Mouse (Mus musculus) C2C12 (cell line): ENCODE data around the gene Cavin1. TPM values are rescaled to one million over a fixed set of nuclear protein-coding genes. Genes with fewer than 3 reads are reported as not detected.

ENCODE experiments used
- H3K27me3 ChIP-seq: one replicate; pipeline ENCODE4 v1.6.1; 2011; ENCODE audit not compliant: control insufficient read depth, insufficient read depth, insufficient read length
- H3K36me3 ChIP-seq: one replicate; pipeline ENCODE4 v1.6.1; 2011; ENCODE audit not compliant: control insufficient read depth, insufficient read depth
- H3K4me3 ChIP-seq: one replicate; pipeline ENCODE4 v1.5.1; 2011; ENCODE audit warnings: mild to moderate bottlenecking, control low read depth; ENCODE audit not compliant: poor library complexity, insufficient read depth, severe bottlenecking
- H3K79me2 ChIP-seq: one replicate; pipeline ENCODE4 v1.6.1; 2011; ENCODE audit not compliant: control insufficient read depth, insufficient read depth
- H3K79me3 ChIP-seq: one replicate; pipeline ENCODE4 v1.6.1; 2011; ENCODE audit warnings: low read depth, control low read depth
- H3ac ChIP-seq: one replicate; pipeline ENCODE3; 2011; ENCODE audit warnings: low read depth; ENCODE audit not compliant: control insufficient read depth, insufficient read length
- CEBPB ChIP-seq: IDR thresholded peaks from one replicate; pipeline ENCODE4 v1.6.1; 2011; ENCODE audit warnings: low read depth, mild to moderate bottlenecking, control low read depth, moderate library complexity
- CTCF ChIP-seq: IDR thresholded peaks from one replicate; pipeline ENCODE4 v1.5.1; 2011; ENCODE audit not compliant: control insufficient read depth, insufficient read depth, insufficient read length
- FOSL1 ChIP-seq: IDR thresholded peaks from one replicate; pipeline ENCODE4 v1.8.0; 2011; ENCODE audit warnings: mild to moderate bottlenecking, low read length; ENCODE audit not compliant: poor library complexity, insufficient read depth, severe bottlenecking
- MAX ChIP-seq: IDR thresholded peaks from one replicate; pipeline ENCODE4 v1.6.1; 2011; ENCODE audit warnings: mild to moderate bottlenecking, control low read depth
- MYOD1 ChIP-seq: IDR thresholded peaks from one replicate; pipeline ENCODE4 v1.6.1; 2011; ENCODE audit warnings: low read depth; ENCODE audit not compliant: control insufficient read depth, insufficient read length
- MYOG ChIP-seq: IDR thresholded peaks from one replicate; pipeline ENCODE4 v1.6.1; 2011; ENCODE audit not compliant: control insufficient read depth, insufficient read length; ENCODE audit errors: extremely low read depth
- USF1 ChIP-seq: IDR thresholded peaks from one replicate; pipeline ENCODE4 v1.6.1; 2011; ENCODE audit warnings: low read depth, mild to moderate bottlenecking, control low read depth, moderate library complexity
- long read RNA-seq, 2 experiments: library from polyadenylated mRNA; unstranded; transcript quantifications; one replicate each; pipeline ENCODE4 v2.0.0; 2019 to 2020
- polyA plus RNA-seq: library from polyadenylated mRNA; unstranded; fragments of >200 nt; fragmentation: generic; extraction: Trizol; gene quantifications from one replicate; pipeline ENCODE4 v1.2.1, GENCODE M21; 2012; ENCODE audit warnings: missing spikeins

The Cavin1 gene
- polyA plus RNA-seq = 418 TPM
- long read RNA-seq, experiment 1, transcript Cavin1-201 (2 exons, 3,491 nt) = major isoform, 21 of 484 reads
- long read RNA-seq, experiment 1, partial matches to known transcripts = 0 of 484 reads
- long read RNA-seq, experiment 1, other reads (novel, unspliced or antisense) = 463 of 484 reads
- long read RNA-seq, experiment 2, transcript Cavin1-202 (2 exons, 658 nt) = minor isoform, 7 of 530 reads
- long read RNA-seq, experiment 2, transcript Cavin1-201 (2 exons, 3,491 nt) = major isoform, 429 of 530 reads
- long read RNA-seq, experiment 2, partial matches to known transcripts = 0 of 530 reads
- long read RNA-seq, experiment 2, other reads (novel, unspliced or antisense) = 94 of 530 reads

- Histone ChIP-seq H3ac (peak within 1 kb of the TSS; percentile 96), H3K36me3 (peaks cover 31% of the 10 kb centered on the region), H3K79me3 (peaks cover 47% of the 10 kb centered on the region), H3K79me2 (peaks cover 66% of the 10 kb centered on the region), H3K4me3 (peak within 1 kb of the TSS; percentile 96), H3K27me3 (no peaks in the 10 kb centered on the region)
- no peak for TF ChIP-seq CEBPB
- TF ChIP-seq FOSL1 = no peak
- TF ChIP-seq CTCF = no peak
- TF ChIP-seq USF1 = no peak
- TF ChIP-seq MYOG = no peak
- no peak for TF ChIP-seq MAX
- no peak for TF ChIP-seq MYOD1
These were observed at the start of gene Cavin1 for GRCm38 (mm10) chr11:100970557-100970937. Cavin1 (minus strand) TSS chr11:100970887.

- TF ChIP-seq MAX (no peak), MYOG (no peak), FOSL1 (no peak), MYOD1 (no peak), USF1 (no peak), CTCF (no peak), CEBPB (no peak)
- Histone ChIP-seq H3K27me3 (no peaks in the 10 kb centered on the region), H3K36me3 (peaks cover 10% of the 10 kb centered on the region), H3K79me3 (no peaks in the 10 kb centered on the region), H3ac (no peak overlapping the region), H3K4me3 (no peak overlapping the region), H3K79me2 (peaks cover 12% of the 10 kb centered on the region)
These were observed 41.0 kb upstream of the Cavin1 start for GRCm38 (mm10) chr11:101011641-101012040.

DNA sequence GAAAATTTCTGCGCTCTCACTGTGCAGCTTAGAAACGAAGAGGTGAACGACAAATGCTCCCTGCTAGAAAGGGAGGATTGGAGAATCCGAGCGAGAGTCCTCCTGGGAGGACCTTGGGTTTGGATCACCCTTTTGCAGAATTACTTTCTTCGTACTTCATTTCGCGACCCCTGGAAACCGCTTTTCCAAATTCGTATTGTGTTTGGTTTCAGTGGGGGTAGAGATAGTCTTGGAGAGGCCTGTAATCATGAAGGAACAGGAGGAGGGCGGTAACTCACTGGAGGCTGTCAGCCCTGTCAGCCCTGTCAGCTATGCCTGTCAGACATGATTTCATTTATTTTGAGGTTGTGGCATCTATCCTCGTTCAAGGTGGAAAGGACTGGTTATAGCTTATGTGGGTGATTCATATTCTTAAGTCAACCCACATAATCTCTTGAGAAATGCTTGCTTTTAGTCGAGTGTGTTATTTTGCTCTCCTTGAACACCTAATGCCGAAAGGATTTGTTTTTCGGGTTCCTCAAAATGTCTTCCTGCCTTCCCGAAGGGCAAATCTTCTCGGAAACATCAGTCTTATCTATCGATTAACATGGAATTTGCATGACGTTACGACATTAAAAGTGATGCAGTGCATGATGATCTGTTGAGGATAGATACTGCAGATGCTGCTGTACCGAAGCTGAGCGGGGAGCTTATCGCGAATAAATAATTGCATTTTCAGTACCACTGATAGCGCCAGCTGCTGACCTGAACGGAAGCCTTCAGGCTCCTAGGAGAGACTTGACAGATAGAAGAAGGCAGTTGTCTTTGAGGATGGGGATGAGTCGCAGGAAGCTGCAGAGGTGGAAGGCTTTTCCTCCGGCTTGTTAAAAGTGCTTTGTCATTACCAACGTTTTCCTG is 39.4 kb upstream of the Cavin1 start:
- Histone ChIP-seq H3K79me3 (no peaks in the 10 kb centered on the region), H3K36me3 (peaks cover 10% of the 10 kb centered on the region), H3K27me3 (no peaks in the 10 kb centered on the region), H3K79me2 (peaks cover 12% of the 10 kb centered on the region), H3K4me3 (peak overlapping the region; percentile 58), H3ac (peak overlapping the region; percentile 19)
- TF ChIP-seq MYOD1 = no peak
- TF ChIP-seq USF1 = no peak
- TF ChIP-seq CTCF = no peak
- TF ChIP-seq MAX = no peak
- no peak for TF ChIP-seq CEBPB
- no peak for TF ChIP-seq FOSL1
- TF ChIP-seq MYOG = no peak

GRCm38 (mm10) chr11:101009046-101009887 is 38.6 kb upstream of the Cavin1 start, which contains the start of gene Atp6v0a1:
Atp6v0a1 (plus strand) TSS chr11:101009452.
- peak within 1 kb of the TSS; percentile 58 for H3K4me3 ChIP-seq
- peaks cover 9% of the 10 kb centered on the region for H3K36me3 ChIP-seq
- no peaks in the 10 kb centered on the region for H3K79me3 ChIP-seq
- H3K79me2 ChIP-seq = peaks cover 12% of the 10 kb centered on the region
- H3K27me3 ChIP-seq = no peaks in the 10 kb centered on the region
- no peak for TF ChIP-seq FOSL1
- peak; percentile 80 for TF ChIP-seq MAX
- no peak for TF ChIP-seq MYOD1
- H3ac ChIP-seq = peak within 1 kb of the TSS; percentile 49

- Histone ChIP-seq H3ac (no peak overlapping the region), H3K4me3 (no peak overlapping the region), H3K36me3 (peaks cover 1% of the 10 kb centered on the region), H3K27me3 (no peaks in the 10 kb centered on the region), H3K79me3 (no peaks in the 10 kb centered on the region), H3K79me2 (peaks cover 12% of the 10 kb centered on the region)
- TF ChIP-seq CEBPB = peak; percentile 87
- no peak for TF ChIP-seq CTCF
These were observed 37.7 kb upstream of the Cavin1 start for GRCm38 (mm10) chr11:101008206-101009045.
